Comparison of ENCODE assay signal across 15 mouse cellular contexts in genomic region chr17:72787886-72788436, GRCm38 (mm10). TPM values are rescaled to one million over a fixed set of nuclear protein-coding genes. Genes with fewer than 3 reads are reported as not detected.
DNase-seq lines count a peak whose midpoint lies in the region; ATAC-seq and TF ChIP-seq lines count a peak whose summit lies in the region.
"Had no signal": no experiment of that assay in that cellular context is flagged by ENCODE, and none has a peak within 500 bp of the region (broad histone marks: within the 10 kb centered on the region; RNA-seq: fewer than 3 reads in every experiment).

No protein-coding gene starts in this region.

- 46% methylated on average over 6 of the region's 6 CpGs for WGBS in heart, adult 2 months
- WGBS in heart, embryonic 12.5 days, result 47% methylated on average over 6 of the region's 6 CpGs

- no peaks in the 10 kb centered on the region for H3K9me3 ChIP-seq in heart, embryonic 12.5 days (replicated peaks)
- H3K9me3 ChIP-seq: embryonic facial prominence, embryonic 15.5 days; lung, embryonic 15.5 days; midbrain, embryonic 12.5 days had no signal

- H3K4me2 ChIP-seq in heart, embryonic 12.5 days, result no peak overlapping the region
- H3K4me2 ChIP-seq: embryonic facial prominence, embryonic 15.5 days; liver, embryonic 11.5 days; lung, embryonic 15.5 days; midbrain, embryonic 12.5 days had no signal

- peaks cover 3% of the 10 kb centered on the region for H3K4me1 ChIP-seq in heart, adult 2 months (ENCODE audit: control insufficient read depth, insufficient read depth, low read length)
- peaks cover 16% of the 10 kb centered on the region for H3K4me1 ChIP-seq in heart, embryonic 12.5 days (replicated peaks)
- H3K4me1 ChIP-seq: embryonic facial prominence, embryonic 15.5 days; lung, embryonic 15.5 days; midbrain, embryonic 12.5 days had no signal

- H3K27me3 ChIP-seq in heart, adult 2 months (ENCODE audit: control insufficient read depth, insufficient read depth, low read length), result no peaks in the 10 kb centered on the region
- peaks cover 1% of the 10 kb centered on the region; the same call in 1 of the 2 replicates for H3K27me3 ChIP-seq in heart, embryonic 12.5 days (replicated peaks)
- H3K27me3 ChIP-seq: embryonic facial prominence, embryonic 15.5 days; lung, embryonic 15.5 days; midbrain, embryonic 12.5 days had no signal

- no peaks in the 10 kb centered on the region for H3K79me2 ChIP-seq in heart, adult 2 months (replicated peaks; ENCODE audit: control insufficient read depth, insufficient read depth, low read length)

- peak overlapping the region; percentile 36; the same call in 1 of the 2 replicates for H3K27ac ChIP-seq in heart, adult 2 months
- no peak overlapping the region for H3K27ac ChIP-seq in heart, embryonic 12.5 days (ENCODE audit: poor library complexity, severe bottlenecking)
- H3K27ac ChIP-seq: embryonic facial prominence, embryonic 15.5 days; lung, embryonic 15.5 days; midbrain, embryonic 12.5 days had no signal

- no peak for TF ChIP-seq POLR2A in heart, adult 2 months (IDR thresholded peaks at IDR 0.05; ENCODE audit: insufficient read depth, low read depth, low read length)

- no peak for TF ChIP-seq EP300 in heart, adult 2 months (IDR thresholded peaks at IDR 0.05; ENCODE audit: insufficient read depth, low read depth, low read length)

- H3K9ac ChIP-seq in heart, adult 2 months (ENCODE audit: low read depth, low read length), result no peak overlapping the region
- H3K9ac ChIP-seq in heart, embryonic 12.5 days, result no peak overlapping the region
- H3K9ac ChIP-seq: embryonic facial prominence, embryonic 15.5 days; lung, embryonic 15.5 days; midbrain, embryonic 12.5 days had no signal

- H3K36me3 ChIP-seq in heart, adult 2 months (ENCODE audit: control insufficient read depth, insufficient read depth, low read length), result no peaks in the 10 kb centered on the region
- H3K36me3 ChIP-seq in heart, embryonic 12.5 days, result no peaks in the 10 kb centered on the region
- H3K36me3 ChIP-seq: embryonic facial prominence, embryonic 15.5 days; lung, embryonic 15.5 days; midbrain, embryonic 12.5 days had no signal

- no peak overlapping the region for H3K4me3 ChIP-seq in heart, adult 2 months
- H3K4me3 ChIP-seq in heart, embryonic 12.5 days, result no peak overlapping the region
- H3K4me3 ChIP-seq: embryonic facial prominence, embryonic 15.5 days; lung, embryonic 15.5 days; midbrain, embryonic 12.5 days had no signal

- no peak for TF ChIP-seq CTCF in heart, adult 2 months (IDR thresholded peaks at IDR 0.05)

- intact Hi-C loops in heart, adult 2 months (cut with DNase I), result loop anchor here (10.0 kb wide), 1 partner anchor 823 kb away; no protein-coding TSS in a partner anchor

- no peak for ATAC-seq in heart, embryonic 12.5 days (ENCODE audit: insufficient number of reproducible peaks, low FRiP score)
- peak; percentile 96 for ATAC-seq in megakaryocyte progenitor cell, adult 5-6 weeks (replicated peaks; ENCODE audit: poor library complexity)

- DNase-seq in heart, adult 2 months, result no peak
- peak; percentile 9 for DNase-seq in layer of hippocampus, adult 9-10 months (ENCODE audit: low spot score)
- DNase-seq in layer of hippocampus, postnatal 14 days (ENCODE audit: low spot score in 2 of 2), result no peak
- peak; percentile 53 for DNase-seq in brain, adult 2 months (ENCODE audit: low read depth, low spot score)
- no peak for DNase-seq in ovary, postnatal 36 days (ENCODE audit: low spot score)
- no peak for DNase-seq in cerebellum, adult 18-20 months
- DNase-seq: cerebellum, adult 2 months; left cerebral cortex, postnatal 4 days; right cerebral cortex, postnatal 14 days had no signal

RNA-seq across cellular contexts. Expression of gene Ypel5, which starts 48.3 kb away (rescaled TPM):
- total RNA-seq in heart, adult 2 months (2021), result 10 to 100 TPM; 35.6 to 36.4 TPM
- polyA plus RNA-seq in heart, adult 2 months (2012; rRNA removed), result 26.6 and 30.8 TPM in 2 replicates
- 75.0 and 75.6 TPM in 2 replicates for polyA plus RNA-seq in heart, embryonic 12.5 days (2016; fragmentation: Nextera tagmentation; extraction: Ambion mirVana)
- 10 to 100 TPM; 62.9 to 66.0 TPM for total RNA-seq in layer of hippocampus, postnatal 14 days (2021)
- 37.1 and 39.7 TPM in 2 replicates for total RNA-seq in megakaryocyte progenitor cell, adult 5-6 weeks (2015)
- total RNA-seq in megakaryocyte progenitor cell, adult 5-6 weeks (2017), result 37.0 and 52.3 TPM in 2 replicates

Comparison
In these comparisons a context has a peak if more than half of its experiments do, and no peak if none do; other contexts are left out.
1. DNase-seq: peak in layer of hippocampus, adult 9-10 months (single experiment) and brain, adult 2 months (single experiment); none in heart, adult 2 months (0 of 2), layer of hippocampus, postnatal 14 days (0 of 2), ovary, postnatal 36 days (single experiment) and cerebellum, adult 18-20 months (0 of 2).